26 mouse cellular contexts compared by ENCODE assay signal in genomic region chr8:61060412-61060811, GRCm38 (mm10).
DNase-seq lines count a peak whose midpoint lies in the region; ATAC-seq and TF ChIP-seq lines count a peak whose summit lies in the region.
"Had no signal": no experiment of that assay in that cellular context is flagged by ENCODE, and none has a peak within 500 bp of the region (broad histone marks: within the 10 kb centered on the region; RNA-seq: fewer than 3 reads in every experiment).

No protein-coding gene starts in this region.

- peak overlapping the region; percentile 17 for H3K4me2 ChIP-seq in heart, embryonic 11.5 days
- H3K4me2 ChIP-seq in heart, embryonic 12.5 days = no peak overlapping the region
- H3K4me2 ChIP-seq in liver, embryonic 13.5 days = peak overlapping the region; percentile 37
- H3K4me2 ChIP-seq in lung, postnatal 0 days (replicated peaks; ENCODE audit: low read depth, low read length) = no peak overlapping the region
- H3K4me2 ChIP-seq: embryonic facial prominence, embryonic 15.5 days; forebrain, embryonic 13.5 days; hindbrain, embryonic 14.5 days; lung, embryonic 14.5 days; midbrain, embryonic 15.5 days; neural tube, embryonic 13.5 days had no signal

- no peak overlapping the region for H3K27ac ChIP-seq in heart, embryonic 11.5 days (ENCODE audit: low read depth, low read length)
- no peak overlapping the region for H3K27ac ChIP-seq in heart, embryonic 12.5 days (ENCODE audit: poor library complexity, severe bottlenecking)
- peak overlapping the region; percentile 59 for H3K27ac ChIP-seq in liver, embryonic 13.5 days
- H3K27ac ChIP-seq in lung, postnatal 0 days (ENCODE audit: low read length) = no peak overlapping the region
- H3K27ac ChIP-seq: embryonic facial prominence, embryonic 15.5 days; forebrain, embryonic 13.5 days; heart, embryonic 10.5 days; hindbrain, embryonic 14.5 days; midbrain, embryonic 10.5 days; midbrain, embryonic 15.5 days; neural tube, embryonic 13.5 days had no signal

- TF ChIP-seq EP300 in lung, postnatal 0 days (IDR thresholded peaks at IDR 0.05) = no peak

- H3K9me3 ChIP-seq in heart, embryonic 11.5 days (replicated peaks; ENCODE audit: control insufficient read depth, low read length) = no peaks in the 10 kb centered on the region
- H3K9me3 ChIP-seq in heart, embryonic 12.5 days (replicated peaks) = no peaks in the 10 kb centered on the region
- H3K9me3 ChIP-seq in G1E (replicated peaks) = no peaks in the 10 kb centered on the region
- no peaks in the 10 kb centered on the region for H3K9me3 ChIP-seq in liver, embryonic 13.5 days (replicated peaks)
- no peaks in the 10 kb centered on the region for H3K9me3 ChIP-seq in lung, postnatal 0 days (ENCODE audit: low read length)
- H3K9me3 ChIP-seq: embryonic facial prominence, embryonic 15.5 days; forebrain, embryonic 13.5 days; heart, embryonic 10.5 days; midbrain, embryonic 10.5 days; midbrain, embryonic 15.5 days; neural tube, embryonic 13.5 days had no signal

- H3K36me3 ChIP-seq in heart, embryonic 11.5 days (ENCODE audit: control insufficient read depth, insufficient read depth, low read length) = no peaks in the 10 kb centered on the region
- H3K36me3 ChIP-seq in heart, embryonic 12.5 days = peaks cover 8% of the 10 kb centered on the region; the same call in 1 of the 2 replicates
- H3K36me3 ChIP-seq in G1E (replicated peaks) = peaks cover 46% of the 10 kb centered on the region
- peaks cover 4% of the 10 kb centered on the region for H3K36me3 ChIP-seq in liver, embryonic 13.5 days
- no peaks in the 10 kb centered on the region; the same call in 1 of the 2 replicates for H3K36me3 ChIP-seq in lung, postnatal 0 days (ENCODE audit: insufficient read depth, low read length)
- H3K36me3 ChIP-seq: embryonic facial prominence, embryonic 15.5 days; heart, embryonic 10.5 days; midbrain, embryonic 15.5 days had no signal

- H3K4me3 ChIP-seq in heart, embryonic 11.5 days (ENCODE audit: low read depth, low read length) = no peak overlapping the region
- H3K4me3 ChIP-seq in heart, embryonic 12.5 days = no peak overlapping the region
- H3K4me3 ChIP-seq in G1E (ENCODE audit: low read depth, low read length) = no peak overlapping the region; the same call in 1 of the 2 replicates
- no peak overlapping the region for H3K4me3 ChIP-seq in liver, embryonic 13.5 days (replicated peaks)
- H3K4me3 ChIP-seq in lung, postnatal 0 days (ENCODE audit: low read depth, low read length) = no peak overlapping the region
- H3K4me3 ChIP-seq: embryonic facial prominence, embryonic 15.5 days; forebrain, embryonic 13.5 days; heart, embryonic 10.5 days; midbrain, embryonic 10.5 days; midbrain, embryonic 15.5 days; neural tube, embryonic 13.5 days had no signal

- H3K9ac ChIP-seq in heart, embryonic 11.5 days (ENCODE audit: low read depth, low read length) = no peak overlapping the region
- H3K9ac ChIP-seq in heart, embryonic 12.5 days = no peak overlapping the region
- H3K9ac ChIP-seq in liver, embryonic 13.5 days = 0 out of 2 replicates have a peak overlapping the region, but pooled peaks have one; percentile 12
- no peak overlapping the region for H3K9ac ChIP-seq in lung, postnatal 0 days (replicated peaks; ENCODE audit: low read depth)
- H3K9ac ChIP-seq: embryonic facial prominence, embryonic 15.5 days; forebrain, embryonic 13.5 days; hindbrain, embryonic 14.5 days; lung, embryonic 14.5 days; midbrain, embryonic 15.5 days; neural tube, embryonic 13.5 days had no signal

- 41% methylated on average over 7 of the region's 7 CpGs for WGBS in heart, embryonic 11.5 days (ENCODE audit: insufficient replicate concordance)
- 41% methylated on average over 7 of the region's 7 CpGs for WGBS in heart, embryonic 12.5 days
- 23% methylated on average over 7 of the region's 7 CpGs for WGBS in liver, embryonic 13.5 days (ENCODE audit: insufficient replicate concordance)
- 66% methylated on average over 7 of the region's 7 CpGs for WGBS in lung, postnatal 0 days

- ATAC-seq in heart, embryonic 11.5 days (replicated peaks; ENCODE audit: insufficient number of reproducible peaks, low FRiP score, low TSS enrichment) = no peak
- no peak for ATAC-seq in heart, embryonic 12.5 days (ENCODE audit: insufficient number of reproducible peaks, low FRiP score)
- peak; percentile 77 for ATAC-seq in G1E (ENCODE audit: extremely low read depth, insufficient number of reproducible peaks, low FRiP score, poor library complexity, severe bottlenecking)
- peak; percentile 78 for ATAC-seq in liver, embryonic 13.5 days (ENCODE audit: low read depth)
- no peak for ATAC-seq in lung, postnatal 0 days
- ATAC-seq: forebrain, embryonic 13.5 days; intestine, postnatal 0 days; midbrain, embryonic 15.5 days had no signal

- no peaks in the 10 kb centered on the region for H3K27me3 ChIP-seq in heart, embryonic 11.5 days (ENCODE audit: control insufficient read depth, insufficient read depth, low read length)
- no peaks in the 10 kb centered on the region for H3K27me3 ChIP-seq in heart, embryonic 12.5 days (replicated peaks)
- H3K27me3 ChIP-seq in G1E (ENCODE audit: insufficient read depth, low read length) = no peaks in the 10 kb centered on the region
- H3K27me3 ChIP-seq in liver, embryonic 13.5 days = no peaks in the 10 kb centered on the region
- H3K27me3 ChIP-seq in lung, postnatal 0 days (replicated peaks; ENCODE audit: insufficient read depth, low read length) = no peaks in the 10 kb centered on the region
- H3K27me3 ChIP-seq: embryonic facial prominence, embryonic 15.5 days; forebrain, embryonic 13.5 days; midbrain, embryonic 15.5 days; neural tube, embryonic 13.5 days had no signal

- peak; percentile 8 for DNase-seq in G1E (ENCODE audit: low spot score)
- peak; percentile 57 for DNase-seq in c-Kit-positive CD71-positive TER-119-positive erythroid progenitor cells, embryonic 14.5 days (ENCODE audit: low spot score)
- DNase-seq in liver, embryonic 13.5 days = peak; percentile 6
- no peak for DNase-seq in urinary bladder, postnatal 10 days (ENCODE audit: low spot score)
- DNase-seq in lung, postnatal 0 days (ENCODE audit: low spot score) = no peak
- DNase-seq: adrenal gland, adult 8-10 months; cerebellum, adult 11 months; cerebellum, adult 9-10 months; cerebellum, postnatal 36 days; gastrocnemius, postnatal 10 days; heart, postnatal 10 days; kidney, adult 9 months; kidney, postnatal 25 days; lung, embryonic 14.5 days; right cerebral cortex, postnatal 14 days; thymus, postnatal 14 days had no signal

- H3K4me1 ChIP-seq in heart, embryonic 11.5 days (ENCODE audit: control insufficient read depth, insufficient read depth, low read length) = no peaks in the 10 kb centered on the region
- 0 out of 2 replicates have a peak, but pooled peaks cover 3% of the 10 kb centered on the region for H3K4me1 ChIP-seq in heart, embryonic 12.5 days (replicated peaks)
- peaks cover 28% of the 10 kb centered on the region for H3K4me1 ChIP-seq in G1E (ENCODE audit: insufficient read depth, low read depth, low read length)
- peaks cover 16% of the 10 kb centered on the region for H3K4me1 ChIP-seq in liver, embryonic 13.5 days (replicated peaks)
- no peaks in the 10 kb centered on the region for H3K4me1 ChIP-seq in lung, postnatal 0 days (ENCODE audit: insufficient read depth, low read depth, low read length)
- H3K4me1 ChIP-seq: embryonic facial prominence, embryonic 15.5 days; heart, embryonic 10.5 days; midbrain, embryonic 10.5 days had no signal

- TF ChIP-seq CTCF in G1E (IDR thresholded peaks at IDR 0.05; ENCODE audit: low read depth, low read length) = no peak
- no peak for TF ChIP-seq CTCF in lung, postnatal 0 days (IDR thresholded peaks at IDR 0.05)

Comparison
In these comparisons a context has a peak if more than half of its experiments do, and no peak if none do; other contexts are left out.
1. H3K4me2 ChIP-seq: peak in heart, embryonic 11.5 days (single experiment) and liver, embryonic 13.5 days (single experiment); none in heart, embryonic 12.5 days (single experiment) and lung, postnatal 0 days (single experiment).
2. ATAC-seq: peak in G1E (single experiment) and liver, embryonic 13.5 days (single experiment); none in heart, embryonic 11.5 days (single experiment), heart, embryonic 12.5 days (single experiment) and lung, postnatal 0 days (single experiment).
3. DNase-seq: peak in G1E (single experiment), c-Kit-positive CD71-positive TER-119-positive erythroid progenitor cells, embryonic 14.5 days (single experiment) and liver, embryonic 13.5 days (single experiment); none in urinary bladder, postnatal 10 days (single experiment) and lung, postnatal 0 days (single experiment).